Mouse (Mus musculus) megakaryocyte-erythroid progenitor cell, adult 5-6 weeks (primary cell): ENCODE results near the gene Wdr66. TPM values are rescaled to one million over a fixed set of nuclear protein-coding genes. Genes with fewer than 3 reads are reported as not detected.
"Not testable (repeated sequence)": the region's sequence is repeated elsewhere in the genome, so short reads cannot be mapped to it uniquely, and the experiment has no call there.

ENCODE experiments used
- ATAC-seq: replicated peaks from 2 replicates; pipeline ENCODE4 v1.8.0; 2016; ENCODE audit warnings: mild to moderate bottlenecking, inconsistent platforms; ENCODE audit not compliant: severe bottlenecking, poor library complexity, low FRiP score, low TSS enrichment
- total RNA-seq, 2 experiments: library from RNA; stranded (forward) in 1 of 2; stranded (reverse) in 1 of 2; fragments of 200-1000, 215-1000 nt in 1 of 2; fragments of >200 nt in 1 of 2; fragmentation: Nextera tagmentation in 1 of 2; gene quantifications; 2 replicates each; pipeline ENCODE4 v1.2.3; 2014 to 2017

The Wdr66 gene
- not detected in 2 replicates for total RNA-seq (2014; fragmentation: Nextera tagmentation)
- total RNA-seq (2017), result 0.28 TPM in 1 of 2 replicates, not detected in the other

DNA sequence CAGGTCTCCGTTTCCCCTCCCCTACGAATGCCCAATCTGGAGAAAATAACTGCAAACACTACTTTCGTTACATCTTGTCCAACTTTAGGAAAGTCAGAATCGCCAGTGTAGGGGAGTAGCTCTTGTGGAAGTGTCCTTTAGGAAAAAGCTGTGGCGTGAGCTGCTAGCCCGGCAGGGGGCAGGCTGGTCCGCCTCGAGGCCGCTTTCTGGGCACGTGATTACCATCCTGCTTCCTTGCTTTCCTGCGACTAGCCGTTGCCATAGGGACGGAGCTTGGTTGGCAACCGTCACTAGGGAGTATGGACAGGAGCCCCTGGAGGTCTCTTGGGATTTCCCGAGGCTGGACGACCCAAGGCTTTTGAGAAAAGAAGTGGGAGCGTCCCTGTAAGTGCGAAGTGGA, at the start of gene Wdr66:
Gene Wdr66, plus strand, starts transcription at position 269 of the 400 bp plus-strand sequence.
- peak; percentile 75 for ATAC-seq

DNA sequence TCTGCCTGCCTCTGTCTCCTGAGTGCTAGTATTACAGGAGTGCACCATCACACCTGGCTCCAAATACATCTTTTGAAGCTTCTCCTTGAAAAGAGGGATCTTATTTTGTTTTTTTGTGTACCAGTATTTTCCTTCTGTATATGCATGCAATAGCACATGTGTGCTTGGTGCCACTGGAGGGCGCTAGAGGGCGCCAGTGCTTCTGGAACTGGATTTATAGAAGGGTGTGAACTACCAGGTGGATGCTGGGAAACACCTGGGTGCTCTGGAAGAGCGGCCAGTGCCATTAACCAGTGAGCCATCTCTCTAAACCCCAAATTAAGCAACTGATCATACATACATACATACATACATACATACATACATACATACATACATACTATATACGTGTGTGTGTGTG, 49.1 kb upstream of the Wdr66 start:
- ATAC-seq, result not testable (repeated sequence)

DNA sequence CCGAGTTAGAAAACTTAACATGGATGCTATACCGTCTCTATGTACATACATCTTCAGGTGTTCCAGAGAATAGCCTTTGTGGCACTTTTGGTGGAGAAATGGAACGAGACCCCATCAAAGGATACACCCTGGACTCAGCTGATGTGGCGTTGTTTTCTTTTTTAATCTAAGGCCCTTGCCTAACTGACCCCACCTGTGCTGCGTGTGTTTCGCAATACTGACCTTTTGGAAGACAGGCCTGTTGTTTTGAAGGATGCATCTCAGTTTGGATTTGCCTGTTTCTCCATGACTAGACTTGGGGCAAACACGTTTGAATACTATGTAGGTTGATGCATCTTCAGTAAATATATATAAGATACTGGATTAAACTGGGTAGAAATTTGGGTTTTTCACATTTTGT, 48.3 kb upstream of the Wdr66 start:
- ATAC-seq, result not testable (repeated sequence)

DNA sequence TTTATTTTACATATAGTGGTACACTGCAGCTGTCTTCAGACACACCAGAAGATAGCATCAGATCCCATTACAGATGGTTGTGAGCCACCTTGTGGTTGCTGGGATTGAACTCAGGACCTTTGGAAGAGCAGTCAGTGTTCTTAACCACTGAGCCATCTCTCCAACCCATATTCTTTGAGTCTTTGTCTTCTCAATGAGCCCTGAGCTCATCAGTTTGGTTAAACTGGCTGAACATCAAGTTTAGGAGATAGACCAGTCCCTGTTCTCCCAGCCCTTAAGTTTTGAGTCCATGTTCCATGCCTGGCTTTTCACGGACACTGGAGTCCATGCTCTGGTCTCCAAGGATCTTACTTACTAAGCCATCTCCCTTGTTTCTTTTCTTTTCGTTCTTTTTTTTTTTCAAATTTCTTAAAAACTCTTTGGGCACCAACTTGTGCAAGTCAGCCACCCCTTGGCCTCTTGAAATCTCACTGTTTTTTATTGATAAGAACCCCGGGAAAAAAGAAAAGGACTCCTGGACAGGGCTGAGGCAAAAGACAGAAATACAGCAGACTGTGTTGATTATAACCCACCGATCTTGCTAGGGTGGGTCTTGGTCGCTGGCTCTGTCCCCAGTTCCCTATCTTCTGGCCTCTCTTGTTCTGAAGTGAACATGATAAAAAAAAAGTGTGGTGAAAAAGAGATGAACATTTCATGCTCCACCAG, 29.4 kb upstream of the Wdr66 start:
- ATAC-seq, result peak; percentile 95

DNA sequence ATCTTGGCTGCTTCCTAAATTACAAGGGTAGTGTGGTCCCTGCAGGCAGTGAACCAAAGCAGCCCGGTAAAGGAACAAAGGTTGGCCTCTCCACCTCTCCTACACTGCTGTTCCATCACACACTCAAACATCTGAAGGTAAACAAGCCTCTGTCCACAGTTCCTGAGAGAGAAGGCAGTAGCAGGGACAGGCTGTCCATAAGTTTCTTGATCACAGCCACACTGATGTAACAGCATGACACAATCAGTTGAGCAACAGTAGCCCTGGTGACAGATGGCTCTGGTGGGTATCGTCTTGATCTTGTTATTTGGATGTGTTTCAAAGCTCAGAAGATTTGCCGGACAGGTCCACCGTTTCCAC, 28.9 kb upstream of the Wdr66 start:
- ATAC-seq, result peak; percentile 82

DNA sequence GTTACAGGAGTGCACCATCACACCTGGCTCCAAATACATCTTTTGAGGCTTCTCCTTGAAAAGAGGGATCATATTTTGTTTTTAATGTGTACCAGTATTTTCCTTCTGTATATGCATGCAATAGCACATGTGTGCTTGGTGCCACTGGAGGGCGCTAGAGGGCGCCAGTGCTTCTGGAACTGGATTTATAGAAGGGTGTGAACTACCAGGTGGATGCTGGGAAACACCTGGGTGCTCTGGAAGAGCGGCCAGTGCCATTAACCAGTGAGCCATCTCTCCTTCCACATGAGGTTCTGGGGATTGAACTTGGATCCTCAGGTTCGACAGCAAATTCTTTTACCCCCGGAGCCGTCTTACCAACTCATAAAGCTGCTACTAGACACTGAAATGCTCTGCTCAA, 28.0 kb upstream of the Wdr66 start:
- ATAC-seq, result not testable (repeated sequence)

DNA sequence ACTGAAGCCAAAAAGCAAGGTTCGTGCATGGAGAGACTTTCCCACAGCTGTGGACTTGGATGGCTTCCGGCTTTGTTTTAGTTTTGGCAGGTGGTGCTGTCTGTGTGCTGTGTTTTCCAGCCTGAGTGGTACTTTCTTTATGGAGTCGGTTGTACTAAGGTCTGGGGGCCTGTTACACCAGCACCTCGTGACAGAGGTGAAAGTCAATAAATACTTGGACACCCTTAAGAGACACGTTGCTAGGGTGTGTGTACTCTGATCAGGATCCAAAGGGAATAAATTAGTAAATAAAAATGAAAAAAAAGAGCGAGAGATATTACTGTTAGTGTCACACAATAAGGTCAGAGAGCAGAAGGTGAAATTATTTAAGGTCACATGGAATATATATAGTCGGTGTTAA, 25.1 kb upstream of the Wdr66 start:
- ATAC-seq, result no peak

DNA sequence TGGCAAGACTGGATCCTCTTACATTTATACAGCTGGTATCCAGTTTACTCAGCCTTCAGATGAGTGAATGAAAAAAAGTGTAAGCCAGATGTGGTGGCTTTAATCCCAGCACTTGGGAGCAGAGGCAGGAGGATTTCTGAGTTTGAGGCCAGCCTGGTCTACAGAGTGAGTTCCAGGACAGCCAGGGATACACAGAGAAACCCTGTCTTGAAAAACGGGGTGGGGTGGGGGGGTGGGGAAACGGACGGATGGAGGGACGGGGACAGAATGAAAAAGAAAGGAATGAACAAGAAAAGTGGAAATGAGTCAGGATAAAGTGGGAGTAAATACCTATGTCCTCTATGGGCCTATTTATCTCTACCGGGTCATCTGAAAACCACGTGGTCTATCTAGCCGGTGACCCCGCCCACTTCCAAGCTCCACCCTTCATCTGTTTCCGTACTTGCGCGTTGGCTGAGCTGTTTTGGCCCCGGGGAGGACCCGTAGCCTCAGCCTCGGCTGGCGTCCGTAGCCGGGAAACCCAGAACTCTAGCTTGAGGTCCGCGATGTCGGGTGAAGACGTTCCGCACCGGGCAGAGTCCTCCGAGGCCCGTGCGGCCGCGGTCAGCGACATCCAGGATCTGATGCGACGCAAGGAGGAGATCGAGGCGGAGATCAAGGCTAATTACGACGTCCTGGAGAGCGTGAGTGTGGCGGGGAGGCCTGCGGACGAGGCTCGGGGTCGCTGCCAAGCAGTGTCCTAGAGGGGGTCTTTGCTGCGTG, 24.0 kb upstream of the Wdr66 start:
- ATAC-seq, result peak; percentile 82

DNA sequence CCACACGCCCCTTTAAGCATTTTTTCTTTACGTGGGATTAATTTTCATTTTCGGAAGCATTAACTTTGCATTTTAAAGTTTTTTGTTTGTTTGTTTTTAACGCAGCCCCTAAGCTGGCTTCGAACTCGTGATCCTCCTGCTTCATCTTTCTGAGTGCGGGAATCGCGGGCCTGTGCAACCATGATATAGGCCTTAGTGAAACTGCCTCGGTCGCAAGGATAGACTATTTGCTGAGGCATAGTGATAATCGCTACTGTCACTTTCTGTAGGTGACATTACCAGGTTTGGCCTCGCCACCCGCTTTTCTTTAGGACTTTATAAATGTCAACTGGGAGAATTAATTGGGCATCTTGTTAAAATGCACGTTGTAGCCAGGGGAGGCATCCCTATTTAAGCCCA, 23.4 kb upstream of the Wdr66 start:
- ATAC-seq, result no peak

DNA sequence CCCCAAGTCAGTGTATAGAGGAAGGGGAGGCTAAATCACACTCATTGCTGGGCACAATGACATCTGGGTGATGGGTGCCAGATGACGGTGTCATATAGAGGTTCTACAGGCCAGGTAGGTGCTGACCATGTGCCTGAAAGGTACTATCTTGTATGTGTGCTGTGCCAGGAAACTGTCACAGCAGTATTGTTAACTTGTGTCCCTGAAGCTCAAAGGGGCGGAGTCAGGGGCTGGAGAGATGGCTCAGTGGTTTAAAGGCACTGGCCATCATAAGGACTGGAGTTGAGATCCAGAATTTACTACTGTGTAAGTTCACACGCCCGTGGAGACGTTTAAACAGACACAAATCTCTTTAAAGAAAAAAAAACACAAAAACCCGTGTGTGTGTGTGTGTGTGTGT, 22.6 kb upstream of the Wdr66 start:
- ATAC-seq, result peak; percentile 46; the same call in 1 of the 2 replicates

DNA sequence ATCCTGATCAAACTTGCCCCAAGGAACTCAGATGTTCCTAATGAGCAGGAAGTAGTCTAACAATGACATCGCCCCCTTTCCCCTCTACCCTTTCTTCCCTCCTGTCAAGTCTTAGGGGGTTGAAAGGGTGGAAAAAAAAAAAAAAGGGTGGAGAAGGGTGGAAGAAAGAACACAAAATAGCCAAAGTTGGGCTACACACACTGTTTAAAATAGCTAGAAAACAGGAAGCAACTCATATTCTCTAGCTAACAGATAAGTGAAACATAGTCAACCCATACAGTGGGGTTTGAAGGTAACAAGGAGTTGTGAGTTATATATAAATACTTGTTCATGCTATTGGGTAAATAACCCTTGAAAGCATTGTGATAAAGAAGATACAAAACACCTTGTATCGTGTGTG, 19.7 kb upstream of the Wdr66 start:
- no peak for ATAC-seq

DNA sequence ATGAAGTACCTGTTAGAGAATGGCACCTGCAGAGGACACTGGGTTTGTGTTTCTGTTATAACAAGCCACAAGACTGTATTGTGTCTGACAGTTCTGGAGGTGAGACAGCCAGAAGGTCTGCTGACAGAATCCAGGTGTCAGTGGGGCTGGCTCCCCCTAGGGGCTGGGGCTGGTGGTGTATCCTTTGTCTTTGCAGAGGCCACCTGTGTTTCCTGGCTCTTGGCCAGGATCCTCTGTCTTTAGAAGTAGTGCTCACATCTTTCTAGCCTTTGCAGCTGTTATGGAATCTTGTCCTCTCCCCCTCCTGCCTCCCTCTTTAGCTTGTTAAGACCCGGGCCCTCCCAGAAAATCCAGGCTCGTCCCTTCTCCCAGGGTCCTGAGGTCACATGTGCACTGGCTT, 16.2 kb upstream of the Wdr66 start:
- peak; percentile 85 for ATAC-seq

DNA sequence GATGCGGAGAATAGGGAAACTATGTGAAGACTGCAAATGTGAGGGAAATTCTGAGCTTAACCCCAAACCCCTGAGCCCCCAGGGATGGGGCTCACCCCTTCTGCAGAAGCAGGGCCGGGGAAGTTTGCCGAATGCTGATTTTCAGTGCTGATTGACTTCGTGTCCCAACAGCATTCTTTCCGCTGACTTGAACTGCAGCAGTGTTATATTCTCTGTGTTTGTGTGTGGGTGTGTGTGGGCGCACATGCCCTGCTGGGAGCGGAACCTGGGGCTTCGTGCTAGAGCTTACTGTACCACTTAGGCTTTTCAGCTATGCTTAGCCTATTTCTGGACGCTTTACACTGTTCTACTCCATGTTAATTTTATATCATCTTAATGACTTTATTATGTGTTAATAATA, 15.5 kb upstream of the Wdr66 start:
- ATAC-seq, result no peak

DNA sequence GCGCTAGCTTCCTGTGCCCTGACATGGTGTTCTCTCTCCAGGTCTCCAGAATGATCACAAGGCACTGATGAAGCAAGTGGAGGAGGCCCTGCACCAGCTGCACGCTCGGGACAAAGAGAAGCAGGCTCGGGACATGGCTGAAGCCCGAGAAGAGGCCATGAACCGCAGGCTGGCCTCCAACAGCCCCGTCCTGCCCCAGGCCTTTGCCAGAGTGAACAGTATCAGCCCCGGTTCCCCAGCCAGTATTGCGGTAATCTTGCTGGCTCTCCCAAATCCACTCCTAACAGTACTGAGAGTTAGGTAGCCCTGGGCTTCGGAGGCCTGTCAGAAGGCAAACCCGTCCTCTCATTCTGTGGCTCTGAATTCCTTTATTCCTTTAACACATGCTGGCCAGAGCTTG, 12.4 kb upstream of the Wdr66 start:
- no peak for ATAC-seq

DNA sequence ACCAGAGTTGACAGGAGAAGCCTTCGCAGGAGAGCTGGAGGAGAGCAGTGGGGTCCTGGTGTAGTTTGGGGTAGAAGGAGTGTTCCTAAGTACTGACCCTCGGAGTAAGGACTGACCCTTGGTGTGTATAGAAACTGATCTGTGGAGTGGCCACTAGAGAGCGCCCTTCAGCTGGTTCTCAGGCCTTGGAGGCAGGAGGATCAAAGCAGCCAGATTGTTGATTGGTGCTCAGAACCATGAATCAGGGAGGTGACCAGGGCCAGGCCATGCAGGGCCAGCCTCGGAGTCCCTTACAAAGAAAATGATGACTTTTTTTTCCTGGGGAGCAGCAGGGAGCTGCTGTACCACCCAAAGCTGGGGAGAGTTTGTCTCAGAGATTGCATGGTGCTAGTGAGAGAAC, 6.4 kb upstream of the Wdr66 start:
- ATAC-seq, result 0 out of 2 replicates have a peak, but pooled peaks have one; percentile 36

DNA sequence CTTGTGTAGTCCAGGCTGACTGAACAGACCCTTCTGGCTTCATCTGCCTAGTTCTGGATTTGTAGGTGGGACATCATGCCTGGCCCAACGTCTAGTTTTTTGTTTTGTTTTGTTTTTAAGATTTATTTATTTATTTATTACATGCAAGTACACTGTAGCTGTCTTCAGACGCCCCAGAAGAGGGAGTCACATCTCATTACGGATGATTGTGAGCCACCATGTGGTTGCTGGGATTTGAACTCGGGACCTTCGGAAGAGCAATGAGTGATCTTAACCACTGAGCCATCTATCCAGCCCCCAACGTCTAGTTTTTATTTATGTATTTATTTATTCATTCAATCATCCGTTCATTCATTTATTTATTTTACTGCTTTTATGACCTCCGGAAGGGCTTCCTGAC, 512 bp upstream of the Wdr66 start:
- no peak for ATAC-seq

DNA sequence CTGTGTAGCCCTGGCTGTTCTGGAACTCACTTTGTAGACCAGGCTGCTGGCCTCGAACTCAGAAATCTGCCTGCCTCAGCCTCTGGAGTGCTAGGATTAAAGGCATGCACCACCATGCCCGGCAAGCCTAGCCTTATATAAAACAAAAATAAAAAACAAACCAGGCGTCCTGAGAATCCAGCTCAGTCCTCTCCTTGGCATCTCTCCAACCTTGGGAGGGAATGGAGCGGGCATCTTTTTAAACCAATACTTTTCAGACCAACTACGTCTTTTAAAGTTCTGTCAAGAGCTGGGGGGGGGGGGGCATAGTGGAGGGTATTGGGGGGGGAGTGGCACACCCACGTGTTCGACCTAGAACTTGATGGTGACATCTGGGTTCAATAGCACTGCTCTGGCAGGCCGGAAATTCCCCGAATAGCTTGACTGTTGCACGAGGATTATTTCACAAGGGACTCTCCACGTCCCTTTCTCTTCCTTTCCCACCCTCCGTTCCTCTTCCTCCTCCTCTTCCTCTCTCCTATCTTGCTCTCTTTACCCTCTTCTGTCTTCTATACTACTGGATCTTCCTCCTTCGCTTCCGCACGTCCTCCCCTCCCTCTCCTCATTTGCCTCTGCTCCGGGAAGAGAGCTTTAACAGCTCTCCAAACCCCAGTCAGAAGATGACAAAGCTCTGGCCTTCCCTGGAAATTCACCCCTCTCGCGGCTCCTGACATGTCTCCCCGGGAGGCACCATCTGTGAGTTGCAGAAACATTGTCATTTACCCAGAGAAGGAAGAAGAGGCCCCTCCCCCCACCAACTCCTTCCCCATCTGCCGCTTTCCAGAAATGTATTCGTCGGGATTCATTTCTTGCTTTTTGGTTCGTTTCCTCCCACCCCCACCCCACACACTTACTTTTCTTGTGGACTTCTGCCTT, 5.2 kb downstream of the Wdr66 start:
- ATAC-seq, result no peak

DNA sequence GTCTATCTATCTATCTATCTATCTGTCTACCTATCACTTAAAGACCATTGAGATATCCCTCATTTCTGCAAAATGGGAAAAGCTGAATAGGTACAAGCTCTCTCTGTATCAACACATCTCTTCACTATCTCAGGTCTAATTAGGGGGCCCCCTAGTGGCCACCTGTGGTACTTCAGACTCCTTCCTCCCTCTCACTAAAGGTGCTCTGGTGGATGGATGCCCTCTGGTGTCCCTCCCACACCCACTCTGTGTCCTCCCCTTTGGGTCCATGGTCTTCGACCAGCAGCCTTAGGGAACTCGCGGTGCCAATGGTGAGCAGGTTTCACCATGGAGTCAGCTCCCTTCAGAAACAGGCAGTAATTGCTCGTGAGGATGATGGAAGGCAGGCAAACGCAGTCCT, 7.1 kb downstream of the Wdr66 start:
- ATAC-seq, result peak; percentile 50; the same call in 1 of the 2 replicates

DNA sequence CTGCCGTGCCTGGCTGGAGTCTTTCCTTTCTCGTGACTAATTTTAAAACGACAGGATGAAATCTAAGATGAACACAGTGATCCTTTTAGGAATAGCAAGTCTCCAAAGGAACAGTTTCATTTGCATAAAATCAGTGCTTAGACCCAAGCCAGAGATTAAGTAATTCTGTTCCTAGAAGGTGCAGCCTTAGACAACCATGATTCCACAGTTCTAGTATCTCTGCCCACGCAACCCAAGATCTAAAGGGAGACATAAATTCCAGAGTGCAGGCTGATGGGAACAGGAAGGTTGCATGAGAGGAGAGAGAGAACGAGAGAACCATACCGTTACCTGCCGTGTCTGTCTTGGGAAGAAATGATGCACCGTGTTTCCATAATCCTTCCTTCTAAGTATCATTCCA, 8.8 kb downstream of the Wdr66 start:
- ATAC-seq, result no peak

DNA sequence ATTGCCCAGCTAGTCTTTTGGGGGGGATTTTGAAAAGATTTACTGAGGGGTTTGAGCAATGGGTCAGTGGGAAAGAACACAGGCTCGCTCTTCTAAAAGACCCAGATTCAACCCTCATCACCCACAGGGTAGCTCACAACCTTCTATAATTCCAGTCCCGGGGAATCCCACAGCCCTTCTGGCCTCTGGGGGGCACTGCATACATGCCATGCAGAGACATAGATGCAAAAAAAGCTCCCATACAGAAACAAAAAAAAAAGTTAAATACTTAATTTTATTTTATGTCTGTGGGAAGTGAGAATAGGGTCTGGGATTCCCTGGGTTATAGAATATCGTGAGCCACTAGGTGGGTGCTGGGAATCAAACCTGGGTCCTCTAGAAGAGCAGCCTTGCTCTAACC, 15.0 kb downstream of the Wdr66 start:
- ATAC-seq, result no peak
